Mouse (Mus musculus): ENCODE data around the gene Iqcj. TPM values are rescaled to one million over a fixed set of nuclear protein-coding genes. Genes with fewer than 3 reads are reported as not detected.

Gene Iqcj
- polyA plus RNA-seq (2012; rRNA removed): not detected in 2 replicates

GRCm38 (mm10) chr3:67892026-67892705, at the start of gene Iqcj, which contains the start of gene Iqschfp:
TSS of gene Iqcj (plus strand) at chr3:67892220.
TSS of gene Iqschfp (plus strand) at chr3:67892232.
- WGBS: 62% methylated on average over 15 of the region's 15 CpGs

GRCm38 (mm10) chr3:67852397-67852796, 39.6 kb upstream of the Iqcj start:
- WGBS: 89% methylated on average over 5 of the region's 5 CpGs
- DNase-seq (ENCODE audit: low read depth, low spot score): no peak

More at GRCm38 (mm10) chr3:67892026-67892705, at the start of gene Iqcj, which contains the start of gene Iqschfp:
- no peak for DNase-seq (ENCODE audit: low read depth, low spot score)

DNA sequence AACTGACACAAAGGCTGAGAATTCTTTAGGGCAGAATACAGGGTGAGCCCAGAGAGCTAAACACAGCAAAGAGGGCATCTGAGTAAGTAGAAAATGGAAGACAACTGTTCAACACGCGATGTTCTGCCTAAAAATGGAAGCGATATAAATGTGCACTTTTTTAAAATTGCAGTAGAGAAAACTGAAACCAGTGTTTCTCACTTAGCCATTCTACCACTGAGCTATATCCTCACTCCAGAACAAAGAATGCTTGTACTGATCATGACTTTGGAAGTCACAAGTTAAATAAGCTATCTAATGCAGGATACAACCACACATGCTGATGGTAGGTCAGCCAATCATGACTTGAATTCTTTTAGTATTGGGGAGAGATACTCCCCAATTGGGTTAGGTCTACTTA, 30.5 kb upstream of the Iqcj start:
- WGBS: 87% methylated on average over 3 of the region's 3 CpGs

DNA sequence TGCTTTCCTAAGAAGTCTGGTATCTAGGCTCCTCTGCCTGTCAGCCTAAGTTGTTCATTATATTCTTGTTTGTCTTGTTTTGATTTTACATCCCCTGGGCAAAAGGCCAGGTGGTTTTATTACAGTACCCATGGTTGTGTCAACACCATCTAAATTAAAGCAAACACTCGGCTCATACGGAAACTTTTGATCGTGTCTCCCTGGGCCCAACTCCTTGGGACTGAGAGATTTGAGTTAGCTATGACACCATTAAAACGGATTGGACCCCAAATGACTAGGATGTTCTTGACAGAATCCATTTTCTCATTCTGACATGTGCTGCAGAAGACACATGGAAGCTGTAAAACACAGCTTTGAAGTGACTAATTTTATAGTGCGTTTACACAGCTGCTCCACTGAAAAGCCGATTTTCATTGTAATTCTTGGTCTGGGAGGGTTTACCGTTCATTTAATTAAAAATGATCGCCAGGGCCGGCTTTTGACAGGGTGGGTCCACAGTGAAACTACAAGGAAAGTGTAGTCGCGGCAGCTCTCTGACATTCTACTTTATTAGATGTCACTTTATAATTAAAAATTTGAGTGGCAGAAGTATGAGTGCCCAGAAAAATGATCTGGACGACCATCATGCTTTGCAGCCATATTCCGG, 24.5 kb upstream of the Iqcj start:
- DNase-seq (ENCODE audit: low read depth, low spot score): peak; percentile 78
- WGBS: 17% methylated on average over 13 of the region's 13 CpGs

More for the DNA sequence above, 30.5 kb upstream of the Iqcj start:
- DNase-seq (ENCODE audit: low read depth, low spot score): no peak

GRCm38 (mm10) chr3:67869424-67869823, 22.6 kb upstream of the Iqcj start:
- 92% methylated on average over 1 of the region's 1 CpGs for WGBS
- no peak for DNase-seq (ENCODE audit: low read depth, low spot score)

DNA sequence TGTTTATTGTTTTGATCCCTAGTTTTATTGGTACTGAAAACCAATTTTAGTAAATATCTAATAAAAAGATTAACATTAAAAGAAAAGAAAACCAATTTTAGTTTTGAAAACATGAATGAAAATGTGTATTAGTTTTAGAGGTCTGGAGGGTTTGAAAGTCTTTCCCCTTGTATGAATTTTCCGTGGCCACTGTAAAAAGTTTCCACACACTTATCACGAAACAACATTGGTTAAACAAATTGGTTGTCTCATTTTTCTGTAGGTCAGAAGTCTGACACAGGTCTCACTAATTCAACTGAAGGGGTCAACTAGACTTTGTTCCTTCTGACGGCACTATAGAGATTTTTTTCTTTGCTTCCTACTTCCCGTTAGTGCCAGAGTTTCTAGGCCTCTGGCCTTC, 14.8 kb upstream of the Iqcj start:
- 67% methylated on average over 4 of the region's 4 CpGs for WGBS
- no peak for DNase-seq (ENCODE audit: low read depth, low spot score)

DNA sequence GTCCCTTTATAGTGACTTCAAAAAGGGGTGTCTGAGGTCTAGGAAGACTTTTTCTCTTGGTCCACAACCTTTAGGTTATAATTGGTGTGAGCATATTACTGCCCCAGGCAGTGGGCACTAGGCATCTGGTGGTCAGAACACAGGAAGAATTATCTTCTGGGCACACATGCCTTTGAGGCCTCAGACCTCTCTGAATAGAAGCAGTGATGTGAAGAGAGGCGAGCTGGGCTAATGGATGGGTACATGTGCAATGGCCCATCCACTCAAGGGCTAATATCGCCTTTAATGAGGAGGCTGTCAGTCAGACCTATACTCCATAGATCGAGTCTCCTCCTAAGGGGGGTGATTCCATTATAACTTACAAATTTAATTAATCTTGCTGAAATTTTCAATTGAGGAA, 7.7 kb upstream of the Iqcj start:
- DNase-seq (ENCODE audit: low read depth, low spot score): no peak
- 83% methylated on average over 3 of the region's 3 CpGs for WGBS

DNA sequence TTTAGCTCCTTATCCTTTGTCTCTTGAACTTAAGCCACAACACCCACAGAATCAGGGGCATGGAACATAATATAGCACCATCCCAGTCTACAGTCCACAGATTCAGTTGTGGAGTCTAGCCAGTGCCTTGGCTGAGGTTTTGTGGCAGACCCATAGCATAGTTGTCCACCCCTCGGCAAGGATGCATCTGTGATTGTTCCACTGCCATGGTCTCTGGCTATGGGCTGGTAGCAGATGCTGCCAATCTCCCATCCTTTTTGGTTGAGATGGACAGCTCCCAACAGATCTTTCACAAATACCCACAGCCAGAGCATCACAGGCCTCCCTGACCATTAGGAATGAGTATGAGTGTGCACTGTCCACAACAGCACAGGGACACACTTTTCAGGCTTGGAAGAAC, 5.8 kb upstream of the Iqcj start:
- DNase-seq (ENCODE audit: low read depth, low spot score): no peak
- 85% methylated on average over 1 of the region's 1 CpGs for WGBS

GRCm38 (mm10) chr3:67887251-67887650, 4.8 kb upstream of the Iqcj start:
- no peak for DNase-seq (ENCODE audit: low read depth, low spot score)

DNA sequence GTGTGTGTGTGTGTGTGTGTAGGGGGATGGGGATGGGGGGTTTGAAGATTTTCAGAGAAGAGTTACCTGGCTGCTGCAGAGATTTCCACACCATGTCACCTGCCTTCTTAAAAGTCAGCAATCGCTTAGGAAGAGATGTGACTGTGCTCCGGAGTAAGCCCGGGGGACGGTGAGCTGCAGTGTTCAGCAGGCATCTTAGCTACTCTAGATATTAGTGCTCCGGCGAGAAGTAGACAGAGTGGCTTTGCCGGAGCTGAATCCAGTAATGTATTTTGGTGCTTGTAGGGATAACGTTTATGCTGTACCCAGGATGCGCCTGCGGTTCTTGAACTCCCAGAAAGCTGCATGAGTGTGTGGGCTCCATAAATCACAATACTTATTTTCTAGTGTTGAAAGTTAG, 748 bp downstream of the Iqcj start:
- WGBS: 89% methylated on average over 10 of the region's 10 CpGs

DNA sequence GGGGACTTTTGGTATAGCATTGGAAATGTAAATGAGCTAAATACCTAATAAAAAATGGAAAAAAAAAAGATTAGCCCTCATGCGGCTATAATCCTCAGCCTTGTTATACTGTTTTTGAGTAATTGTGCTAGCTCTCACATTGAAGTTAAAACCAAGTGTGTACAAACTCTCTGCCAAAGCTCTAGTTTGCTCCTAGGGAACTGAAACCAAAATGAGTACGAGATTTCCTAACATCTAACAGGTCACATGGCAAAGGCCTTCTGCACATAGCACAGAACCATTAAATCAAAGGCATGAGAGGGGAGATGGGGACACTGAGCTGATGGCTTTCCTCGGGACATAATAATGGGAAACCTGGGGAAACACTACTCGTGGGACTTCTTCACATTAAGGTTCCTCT, 10.5 kb downstream of the Iqcj start:
- DNase-seq (ENCODE audit: low read depth, low spot score): no peak
- 76% methylated on average over 4 of the region's 4 CpGs for WGBS

More for the DNA sequence above, 748 bp downstream of the Iqcj start:
- no peak for DNase-seq (ENCODE audit: low read depth, low spot score)

GRCm38 (mm10) chr3:67908586-67908985, 16.6 kb downstream of the Iqcj start:
- DNase-seq (ENCODE audit: low read depth, low spot score): no peak
- WGBS: 84% methylated on average over 2 of the region's 2 CpGs

DNA sequence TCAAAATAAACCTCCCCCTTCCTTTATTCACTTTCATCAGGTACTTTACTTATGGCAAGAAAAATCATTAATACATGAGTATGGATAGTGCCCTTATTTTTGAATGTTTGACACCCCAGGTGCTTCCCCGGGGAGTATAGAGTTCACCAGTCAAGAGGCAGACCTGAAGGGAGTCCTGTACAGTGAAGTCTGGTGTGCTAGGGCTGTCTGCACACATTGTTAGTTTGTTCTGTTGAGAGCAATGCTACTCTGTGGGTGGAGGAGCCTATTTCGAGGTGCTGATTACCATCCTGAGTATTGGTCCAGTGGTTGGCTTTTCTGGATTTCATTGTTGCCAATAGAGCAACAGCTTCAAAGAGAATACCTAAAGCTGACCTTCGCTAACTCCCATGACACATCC, 26.1 kb downstream of the Iqcj start:
- DNase-seq (ENCODE audit: low read depth, low spot score): no peak
- 82% methylated on average over 3 of the region's 3 CpGs for WGBS

DNA sequence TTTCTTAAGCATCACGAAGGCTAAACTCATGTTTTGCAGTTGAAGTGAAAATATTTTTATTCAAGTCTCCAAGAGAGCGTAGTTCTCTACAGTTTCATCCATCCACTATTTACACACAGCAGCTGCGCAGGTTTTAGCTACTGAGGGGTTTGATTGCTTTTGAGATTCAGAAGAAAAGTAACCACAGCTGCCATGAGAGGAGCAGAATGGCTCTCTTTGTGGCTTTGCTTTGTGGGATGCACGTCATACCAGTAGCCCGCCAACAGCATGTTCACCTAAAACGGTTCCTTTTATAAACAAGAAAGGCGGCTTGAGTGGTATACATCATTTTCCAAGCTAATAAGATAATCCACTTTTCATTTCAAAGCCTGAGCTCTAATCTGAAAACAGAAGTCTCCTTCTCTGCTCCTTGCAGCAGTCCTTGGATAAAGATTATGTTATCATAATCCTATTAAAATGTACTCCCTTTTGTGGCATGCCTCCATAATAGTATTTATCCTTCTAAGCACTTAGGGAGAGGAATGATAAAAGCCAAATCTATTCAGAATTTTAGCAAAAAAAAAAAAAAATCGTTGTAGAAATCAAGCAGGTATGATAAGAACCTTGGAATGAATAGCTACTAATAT, 26.7 kb downstream of the Iqcj start:
- WGBS: 77% methylated on average over 8 of the region's 8 CpGs
- no peak for DNase-seq (ENCODE audit: low read depth, low spot score)

- WGBS: 78% methylated on average over 4 of the region's 4 CpGs
- no peak for DNase-seq (ENCODE audit: low read depth, low spot score)
Measured at GRCm38 (mm10) chr3:67923095-67923494, 31.1 kb downstream of the Iqcj start.

- WGBS: 72% methylated on average over 2 of the region's 2 CpGs
- DNase-seq (ENCODE audit: low read depth, low spot score): no peak
Measured at GRCm38 (mm10) chr3:67925453-67925852, 33.4 kb downstream of the Iqcj start.

GRCm38 (mm10) chr3:67930424-67931133, 38.6 kb downstream of the Iqcj start:
- DNase-seq (ENCODE audit: low read depth, low spot score): no peak

GRCm38 (mm10) chr3:67931181-67931580, 39.2 kb downstream of the Iqcj start:
- DNase-seq (ENCODE audit: low read depth, low spot score): no peak
- 97% methylated on average over 8 of the region's 8 CpGs for WGBS

More at GRCm38 (mm10) chr3:67930424-67931133, 38.6 kb downstream of the Iqcj start:
- WGBS: 77% methylated on average over 10 of the region's 10 CpGs

DNA sequence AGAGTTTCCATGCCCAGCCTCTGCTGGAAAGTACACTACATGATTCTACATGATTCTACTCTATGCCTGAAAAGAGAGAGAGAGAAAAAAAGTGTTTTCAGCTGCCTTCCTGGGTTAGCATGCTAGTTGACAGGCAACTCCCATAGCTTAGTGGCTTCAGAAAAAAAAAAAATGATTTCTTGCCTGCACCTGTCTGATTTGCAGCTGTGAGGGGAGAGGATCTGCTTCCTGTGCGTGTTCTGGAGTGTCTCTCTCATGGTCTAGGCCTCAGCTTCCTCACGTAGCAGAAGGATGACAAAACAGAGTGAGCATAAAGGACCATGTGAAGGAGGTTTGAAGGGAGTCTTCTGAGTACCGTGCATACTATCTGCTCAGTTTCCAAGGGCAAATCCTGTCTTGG, 39.9 kb downstream of the Iqcj start:
- no peak for DNase-seq (ENCODE audit: low read depth, low spot score)
- WGBS: 68% methylated on average over 3 of the region's 3 CpGs

GRCm38 (mm10) chr3:67935829-67936228, 43.8 kb downstream of the Iqcj start:
- no peak for DNase-seq (ENCODE audit: low read depth, low spot score)
- 62% methylated on average over 3 of the region's 3 CpGs for WGBS
